In genomic region chr7:19861199-19861598, GRCm38 (mm10) we compare ENCODE assay signal across 31 mouse cellular contexts. TPM values are rescaled to one million over a fixed set of nuclear protein-coding genes. Genes with fewer than 3 reads are reported as not detected.
"Had no signal": no experiment of that assay in that cellular context is flagged by ENCODE, and none has a peak within 500 bp of the region (broad histone marks: within the 10 kb centered on the region; RNA-seq: fewer than 3 reads in every experiment).

TSS of gene Ceacam16 (minus strand) at chr7:19861299.

- H3K9me3 ChIP-seq: embryonic facial prominence, embryonic 12.5 days; embryonic facial prominence, embryonic 13.5 days; embryonic facial prominence, embryonic 15.5 days; forebrain, embryonic 12.5 days; forebrain, embryonic 13.5 days; forebrain, embryonic 15.5 days had no signal

- H3K36me3 ChIP-seq: embryonic facial prominence, embryonic 10.5 days; embryonic facial prominence, embryonic 12.5 days; embryonic facial prominence, embryonic 13.5 days; embryonic facial prominence, embryonic 15.5 days; forebrain, embryonic 10.5 days; forebrain, embryonic 12.5 days; forebrain, embryonic 15.5 days had no signal

- H3K4me1 ChIP-seq: embryonic facial prominence, embryonic 10.5 days; embryonic facial prominence, embryonic 12.5 days; embryonic facial prominence, embryonic 13.5 days; embryonic facial prominence, embryonic 15.5 days; forebrain, embryonic 10.5 days; forebrain, embryonic 12.5 days; forebrain, embryonic 13.5 days; forebrain, embryonic 15.5 days had no signal

- H3K27ac ChIP-seq: embryonic facial prominence, embryonic 10.5 days; embryonic facial prominence, embryonic 12.5 days; embryonic facial prominence, embryonic 13.5 days; embryonic facial prominence, embryonic 15.5 days; forebrain, embryonic 10.5 days; forebrain, embryonic 12.5 days; forebrain, embryonic 13.5 days; forebrain, embryonic 15.5 days; gastrocnemius, adult 2 months; heart, adult 2 months had no signal

- H3K4me3 ChIP-seq: embryonic facial prominence, embryonic 10.5 days; embryonic facial prominence, embryonic 12.5 days; embryonic facial prominence, embryonic 13.5 days; embryonic facial prominence, embryonic 15.5 days; erythroblast, embryonic 14.5 days; forebrain, embryonic 10.5 days; forebrain, embryonic 12.5 days; forebrain, embryonic 13.5 days; forebrain, embryonic 15.5 days; gastrocnemius, adult 2 months; heart, adult 2 months had no signal

- DNase-seq: cerebellum, adult 2 months; cerebellum, adult 8-10 months; cerebellum, adult 9-10 months; cerebellum, adult 9-11 months; cerebellum, postnatal 10 days; cerebellum, postnatal 14 days; cerebellum, postnatal 25 days; cerebellum, postnatal 36 days; embryo, embryonic 11 days; forebrain, postnatal 0 days; gastrocnemius, adult 2 months; gastrocnemius, postnatal 10 days; gastrocnemius, postnatal 14 days; gastrocnemius, postnatal 25 days; gastrocnemius, postnatal 36 days; heart, adult 18-20 months; heart, adult 2 months had no signal

- H3K27me3 ChIP-seq: embryonic facial prominence, embryonic 12.5 days; embryonic facial prominence, embryonic 13.5 days; embryonic facial prominence, embryonic 15.5 days; forebrain, embryonic 13.5 days; forebrain, embryonic 15.5 days had no signal

RNA-seq across cellular contexts. Expression of gene Ceacam16, which starts in this region (rescaled TPM):
- polyA plus RNA-seq: cortical plate, adult 2 months; embryonic facial prominence, embryonic 10.5 days; embryonic facial prominence, embryonic 11.5 days; embryonic facial prominence, embryonic 12.5 days; embryonic facial prominence, embryonic 13.5 days; embryonic facial prominence, embryonic 14.5 days; embryonic facial prominence, embryonic 15.5 days; erythroblast, embryonic 14.5 days; forebrain, embryonic 10.5 days; forebrain, embryonic 12.5 days; forebrain, embryonic 13.5 days; forebrain, embryonic 14.5 days; frontal cortex, adult 2 months had no signal
